Mouse (Mus musculus): ENCODE measurements around the gene Nfib.

Nfib gene

GRCm38 (mm10) chr4:82704841-82705794, at the start of gene Nfib:
Gene Nfib (minus strand): TSS chr4:82705750.
- no peak for DNase-seq

GRCm38 (mm10) chr4:82735764-82736163, 30.2 kb upstream of the Nfib start:
- DNase-seq: no peak

- DNase-seq: no peak
Measured at GRCm38 (mm10) chr4:82734765-82735481, 29.4 kb upstream of the Nfib start.

GRCm38 (mm10) chr4:82734348-82734747, 28.8 kb upstream of the Nfib start:
- DNase-seq: no peak

- no peak for DNase-seq
Measured at GRCm38 (mm10) chr4:82733636-82734035, 28.1 kb upstream of the Nfib start.

GRCm38 (mm10) chr4:82730248-82730887, 24.8 kb upstream of the Nfib start:
- DNase-seq: no peak

- DNase-seq: no peak
Measured at GRCm38 (mm10) chr4:82724058-82724457, 18.5 kb upstream of the Nfib start.

- no peak for DNase-seq
Measured at GRCm38 (mm10) chr4:82723048-82723447, 17.5 kb upstream of the Nfib start.

GRCm38 (mm10) chr4:82715833-82716232, 10.3 kb upstream of the Nfib start:
- DNase-seq: no peak

- DNase-seq: no peak
Measured at GRCm38 (mm10) chr4:82711611-82712295, 6.2 kb upstream of the Nfib start.

GRCm38 (mm10) chr4:82709666-82710065, 4.1 kb upstream of the Nfib start:
- no peak for DNase-seq

GRCm38 (mm10) chr4:82706012-82706411, 462 bp upstream of the Nfib start:
- no peak for DNase-seq

GRCm38 (mm10) chr4:82704079-82704830, 1.3 kb downstream of the Nfib start:
- no peak for DNase-seq

- DNase-seq: no peak
Measured at GRCm38 (mm10) chr4:82702808-82703207, 2.7 kb downstream of the Nfib start.

- no peak for DNase-seq
Measured at GRCm38 (mm10) chr4:82699504-82699903, 6.0 kb downstream of the Nfib start.

- DNase-seq: no peak
Measured at GRCm38 (mm10) chr4:82698616-82699015, 6.9 kb downstream of the Nfib start.

- no peak for DNase-seq
Measured at GRCm38 (mm10) chr4:82697151-82697550, 8.4 kb downstream of the Nfib start.

GRCm38 (mm10) chr4:82695760-82696501, 9.6 kb downstream of the Nfib start:
- no peak for DNase-seq

- DNase-seq: no peak
Measured at GRCm38 (mm10) chr4:82692009-82692326, 13.6 kb downstream of the Nfib start.

- no peak for DNase-seq
Measured at GRCm38 (mm10) chr4:82691126-82692008, 14.2 kb downstream of the Nfib start.
